ENCODE assay signal across 9 mouse cellular contexts in genomic region chr3:62924441-62924840, GRCm38 (mm10).
DNase-seq lines count a peak whose midpoint lies in the region; ATAC-seq lines count a peak whose summit lies in the region.
"Had no signal": no experiment of that assay in that cellular context is flagged by ENCODE, and none has a peak within 500 bp of the region (broad histone marks: within the 10 kb centered on the region; RNA-seq: fewer than 3 reads in every experiment).

No protein-coding gene starts in this region.

- H3K9ac ChIP-seq in forebrain, embryonic 13.5 days, result no peak overlapping the region
- H3K9ac ChIP-seq in forebrain, embryonic 11.5 days (ENCODE audit: low read length), result no peak overlapping the region

- H3K9me3 ChIP-seq in forebrain, embryonic 13.5 days (replicated peaks), result no peaks in the 10 kb centered on the region
- no peaks in the 10 kb centered on the region for H3K9me3 ChIP-seq in forebrain, embryonic 11.5 days (ENCODE audit: control insufficient read depth, low read length)

- no peaks in the 10 kb centered on the region for H3K4me1 ChIP-seq in forebrain, embryonic 13.5 days
- H3K4me1 ChIP-seq in forebrain, embryonic 11.5 days (replicated peaks; ENCODE audit: control insufficient read depth, insufficient read depth, low read length), result no peaks in the 10 kb centered on the region

- H3K4me3 ChIP-seq in forebrain, embryonic 13.5 days, result no peak overlapping the region
- H3K4me3 ChIP-seq in forebrain, embryonic 11.5 days (ENCODE audit: low read depth, low read length), result no peak overlapping the region

- intact Hi-C loops in left cerebral cortex, postnatal 4 days (cut with DNase I), result loop anchor here (10.0 kb wide), 1 partner anchor 940 kb away; no protein-coding TSS in a partner anchor
- intact Hi-C loops in gastrocnemius, postnatal 36 days (cut with DNase I), result no loop called here

- DNase-seq in forebrain, embryonic 11.5 days (ENCODE audit: low spot score), result no peak
- peak; percentile 12 to 20 for DNase-seq in left cerebral cortex, adult 18-20 months (ENCODE audit: low spot score in 2 of 2)
- DNase-seq in left cerebral cortex, postnatal 4 days, result no peak
- DNase-seq in brain, embryonic 18.5 days (ENCODE audit: low read depth, low spot score), result peak; percentile 14
- DNase-seq in lung, postnatal 36 days, result peak; percentile 69
- no peak for DNase-seq in gastrocnemius, postnatal 36 days

- no peak overlapping the region for H3K27ac ChIP-seq in forebrain, embryonic 13.5 days
- no peak overlapping the region for H3K27ac ChIP-seq in forebrain, embryonic 11.5 days (ENCODE audit: low read depth, low read length)

- ATAC-seq in forebrain, embryonic 13.5 days, result 0 out of 2 replicates have a peak, but pooled peaks have one; percentile 41
- ATAC-seq in forebrain, embryonic 11.5 days (replicated peaks; ENCODE audit: low FRiP score), result no peak
- ATAC-seq in erythroid progenitor cell, adult 5-6 weeks (replicated peaks; ENCODE audit: low FRiP score, poor library complexity, severe bottlenecking), result no peak

- H3K36me3 ChIP-seq in forebrain, embryonic 13.5 days (ENCODE audit: poor library complexity, severe bottlenecking), result no peaks in the 10 kb centered on the region
- H3K36me3 ChIP-seq in forebrain, embryonic 11.5 days (ENCODE audit: control insufficient read depth, insufficient read depth, low read length), result no peaks in the 10 kb centered on the region

- 5% methylated on average over 1 of the region's 1 CpGs for WGBS in forebrain, embryonic 13.5 days
- WGBS in forebrain, embryonic 11.5 days, result 19% methylated on average over 1 of the region's 1 CpGs

- H3K4me2 ChIP-seq in forebrain, embryonic 13.5 days, result no peak overlapping the region
- no peak overlapping the region for H3K4me2 ChIP-seq in forebrain, embryonic 11.5 days (ENCODE audit: low read depth, low read length, severe bottlenecking)

- H3K27me3 ChIP-seq in forebrain, embryonic 13.5 days, result no peaks in the 10 kb centered on the region
- no peaks in the 10 kb centered on the region for H3K27me3 ChIP-seq in forebrain, embryonic 11.5 days (ENCODE audit: control insufficient read depth, insufficient read depth, low read length)
- H3K27me3 ChIP-seq: CH12.LX had no signal

Comparison
In these comparisons a context has a peak if more than half of its experiments do, and no peak if none do; other contexts are left out.
1. DNase-seq: peak in left cerebral cortex, adult 18-20 months (2 of 2), brain, embryonic 18.5 days (single experiment) and lung, postnatal 36 days (single experiment); none in forebrain, embryonic 11.5 days (single experiment), left cerebral cortex, postnatal 4 days (single experiment) and gastrocnemius, postnatal 36 days (0 of 2).